Mouse (Mus musculus) MN1 (cell line): Measurements from ENCODE around the gene Psmd4.
"Not testable (repeated sequence)": the region's sequence is repeated elsewhere in the genome, so short reads cannot be mapped to it uniquely, and the experiment has no call there.

Experiments used
- DNase-seq: peaks from one replicate; pipeline ENCODE4 v3.0.0-alpha.2; 2016; ENCODE audit warnings: low spot score

The Psmd4 gene

DNA sequence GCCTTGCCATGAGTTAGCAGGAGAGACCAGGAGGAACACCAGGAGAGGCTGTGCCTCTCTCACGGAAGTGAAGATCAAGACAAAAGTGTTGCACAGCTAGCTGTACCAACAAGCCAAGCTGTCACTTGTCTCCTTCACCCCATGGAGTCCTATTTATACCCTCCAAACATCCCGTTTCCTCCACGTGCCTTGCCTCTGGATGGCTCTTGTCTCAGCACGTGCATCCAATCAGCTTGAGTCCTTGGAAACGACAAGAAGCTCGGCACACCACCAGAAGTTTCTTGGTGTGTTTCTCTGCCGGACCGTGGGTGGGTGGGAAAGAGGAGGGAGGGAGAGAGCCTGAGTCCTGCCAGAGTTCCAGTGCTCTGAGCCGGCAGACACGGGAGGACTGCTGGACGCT, 17.9 kb downstream of the Psmd4 start:
- DNase-seq, result no peak

DNA sequence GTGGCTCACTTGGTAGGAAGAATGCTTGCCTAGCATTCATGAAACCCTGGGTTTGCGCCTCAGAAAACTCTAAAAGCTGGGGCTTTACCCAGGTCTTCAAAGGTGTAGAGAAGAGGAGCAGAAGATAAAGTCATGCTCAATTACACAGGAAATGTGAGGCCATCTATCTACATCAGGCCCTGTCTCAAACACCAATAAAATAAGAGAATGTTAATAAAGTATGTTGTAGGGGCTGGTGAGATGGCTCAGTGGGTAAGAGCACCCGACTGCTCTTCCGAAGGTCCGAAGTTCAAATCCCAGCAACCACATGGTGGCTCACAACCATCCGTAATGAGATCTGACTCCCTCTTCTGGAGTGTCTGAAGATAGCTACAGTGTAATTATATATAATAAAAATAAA, 21.5 kb downstream of the Psmd4 start:
- not testable (repeated sequence) for DNase-seq

- DNase-seq, result no peak
Observed at GRCm38 (mm10) chr3:95018741-95019140, 23.7 kb downstream of the Psmd4 start.

GRCm38 (mm10) chr3:95016532-95017056, 25.8 kb downstream of the Psmd4 start:
- DNase-seq, result no peak

DNA sequence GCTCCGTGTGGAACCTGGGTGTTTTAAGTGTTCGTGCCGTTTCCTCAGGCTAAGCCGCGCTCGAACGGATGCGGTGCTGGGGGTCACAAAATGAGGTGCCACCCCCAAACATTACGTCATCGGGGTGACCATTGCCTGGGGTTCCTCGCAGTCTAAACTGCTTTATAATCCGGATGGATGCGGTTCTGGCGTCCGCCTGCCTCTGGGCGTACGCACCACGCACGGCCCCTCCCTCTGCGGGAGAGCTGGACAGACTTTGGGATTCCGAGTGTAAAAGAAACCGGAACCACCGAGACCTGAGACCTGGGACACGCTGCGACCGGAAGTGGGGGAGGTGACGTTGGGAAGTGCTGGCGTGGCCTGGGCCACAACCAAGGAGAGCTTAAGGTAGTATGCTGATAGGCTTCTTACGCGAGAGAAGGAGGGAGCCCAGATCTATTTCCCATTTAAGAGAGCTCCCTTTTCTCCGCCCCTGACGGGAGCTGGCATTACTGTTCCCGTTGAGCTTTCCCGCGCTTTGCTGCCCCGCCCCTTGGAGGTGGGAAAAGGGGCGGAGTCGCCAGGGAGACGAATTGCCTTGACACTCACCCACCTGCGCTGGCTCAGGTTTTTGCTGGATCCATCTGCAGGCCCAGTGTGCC, 26.4 kb downstream of the Psmd4 start:
- peak; percentile 92 for DNase-seq

DNA sequence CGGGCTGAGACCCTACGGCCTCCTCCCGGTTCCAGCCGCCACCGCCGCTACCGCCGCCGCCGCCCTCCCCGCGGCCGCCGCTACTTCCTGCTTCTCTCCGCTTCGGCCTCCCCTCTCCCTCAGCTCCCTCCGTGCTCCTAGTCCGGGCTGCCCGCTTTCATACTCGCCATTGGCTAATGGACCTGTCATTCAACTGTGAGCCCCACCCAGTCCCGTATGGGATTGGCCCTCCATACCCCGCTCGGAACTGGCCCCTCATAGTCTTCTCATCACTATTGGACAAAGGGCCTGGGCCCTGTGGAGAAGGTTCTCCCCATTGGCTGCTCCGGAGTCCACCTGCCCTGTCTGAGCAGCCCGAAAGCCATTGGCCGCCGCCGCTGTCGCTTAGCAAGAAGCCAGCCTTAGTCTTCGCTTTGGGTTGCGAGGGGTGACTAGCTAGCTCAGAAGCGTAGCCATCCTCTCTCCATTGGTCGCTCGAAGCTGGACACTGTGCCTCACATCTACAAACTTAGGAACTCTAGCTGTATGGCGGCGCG, 27.0 kb downstream of the Psmd4 start, which contains the start of gene Zfp687:
Gene Zfp687, minus strand, starts transcription at position 112 of the 536 bp plus-strand sequence.
- peak; percentile 99 for DNase-seq

GRCm38 (mm10) chr3:95014428-95015151, 27.8 kb downstream of the Psmd4 start:
- peak; percentile 60 for DNase-seq

GRCm38 (mm10) chr3:95013699-95014427, 28.6 kb downstream of the Psmd4 start:
- DNase-seq, result peak; percentile 30

DNA sequence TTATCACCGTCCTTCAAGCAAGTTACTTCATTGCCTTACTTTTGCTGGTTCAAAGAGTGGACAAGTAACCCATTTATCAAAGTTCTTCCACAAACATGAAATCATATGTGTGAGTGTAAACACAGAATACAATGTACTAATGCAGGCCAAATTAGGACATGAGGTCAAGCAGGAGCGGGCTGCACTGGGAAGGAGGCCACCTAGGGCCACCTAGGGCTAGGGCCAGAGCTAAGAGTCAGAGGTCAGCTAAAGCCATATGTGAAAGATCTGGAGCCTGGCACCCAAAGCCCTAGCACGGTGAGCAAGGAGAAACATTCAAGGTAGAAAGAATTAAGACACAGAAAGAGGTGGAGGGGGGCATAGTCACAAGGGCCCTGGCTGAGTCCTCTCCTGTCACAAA, 29.4 kb downstream of the Psmd4 start:
- no peak for DNase-seq

DNA sequence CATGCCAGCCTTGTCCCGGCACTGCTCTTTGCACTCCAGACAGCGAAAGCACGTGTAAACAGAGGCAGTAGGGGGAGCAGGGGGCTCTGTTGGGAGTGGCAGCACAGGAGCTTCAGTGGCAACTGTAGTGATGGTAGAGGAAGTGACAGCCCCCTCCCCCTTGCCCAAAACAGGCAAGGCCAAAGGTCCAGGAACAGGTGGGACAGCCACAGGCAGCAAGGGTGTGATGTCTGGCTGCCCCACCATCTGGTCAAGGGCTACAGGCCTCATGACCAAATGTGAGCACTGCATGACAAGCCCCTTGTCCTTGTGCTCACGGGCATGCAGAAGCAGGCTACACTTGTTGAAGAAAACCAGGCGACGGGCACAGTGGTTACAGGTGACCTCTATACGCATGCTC, 32.0 kb downstream of the Psmd4 start:
- no peak for DNase-seq

DNA sequence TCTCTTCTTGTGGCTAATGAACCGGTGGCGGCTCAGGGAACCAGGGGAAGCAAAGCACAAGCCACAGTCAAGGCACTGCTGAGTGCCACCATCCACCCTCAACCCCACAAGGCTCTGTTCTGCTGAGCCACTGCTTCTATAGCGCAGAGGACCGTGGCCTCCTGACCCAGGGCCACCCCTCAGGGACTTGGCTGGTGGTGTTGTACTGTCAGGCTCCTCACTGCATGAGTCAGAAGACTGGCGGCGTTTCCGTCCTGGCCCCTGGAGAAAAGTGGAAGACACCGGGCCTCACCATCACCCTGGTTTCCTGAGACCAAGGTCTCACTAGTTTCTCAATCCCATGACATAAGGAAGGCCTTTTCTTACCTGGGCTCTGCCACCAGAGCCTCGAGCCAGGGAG, 34.7 kb downstream of the Psmd4 start:
- no peak for DNase-seq

GRCm38 (mm10) chr3:95005651-95006050, 36.8 kb downstream of the Psmd4 start:
- DNase-seq, result no peak

DNA sequence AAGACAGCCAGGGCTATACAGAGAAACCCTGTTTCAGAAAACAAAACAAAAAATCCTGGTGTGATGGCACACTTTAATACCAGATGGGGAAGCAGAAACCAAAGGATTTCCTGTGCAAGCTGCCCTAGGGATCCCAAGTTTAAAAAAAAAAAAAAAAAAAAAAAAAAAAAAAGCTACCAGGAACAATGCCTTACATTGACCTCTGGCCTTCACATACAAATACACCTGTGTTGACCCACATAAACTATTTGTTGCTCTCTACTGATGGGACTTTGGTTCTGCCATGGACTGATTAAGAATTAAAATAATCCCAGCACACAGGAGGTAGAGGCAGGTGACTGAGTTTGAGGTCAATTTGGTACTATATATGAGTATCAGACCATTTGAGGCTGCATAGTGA, 39.1 kb downstream of the Psmd4 start:
- DNase-seq, result no peak

DNA sequence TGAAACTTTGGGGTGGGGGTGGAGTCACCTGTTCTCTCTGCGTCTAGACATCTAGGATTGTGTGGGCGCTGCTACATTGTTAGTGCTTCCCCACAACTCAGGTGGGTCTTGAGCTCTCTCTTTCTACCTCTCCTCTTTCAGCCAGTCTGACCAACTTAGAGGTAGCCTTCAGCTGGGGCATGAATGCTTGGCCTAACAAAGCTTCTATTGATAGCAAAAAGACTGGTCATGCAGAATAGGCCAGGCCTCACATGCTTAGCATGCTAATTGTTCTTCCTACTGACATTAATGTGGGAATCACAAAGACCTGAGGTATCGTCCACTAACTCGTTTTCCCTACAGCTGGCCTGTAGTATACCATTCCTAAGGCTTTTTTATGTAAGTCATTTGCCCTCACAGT, 39.8 kb downstream of the Psmd4 start:
- DNase-seq, result no peak

- DNase-seq, result peak; percentile 88
Observed at GRCm38 (mm10) chr3:94996946-94997345, 45.5 kb downstream of the Psmd4 start.

- DNase-seq, result peak; percentile 17
Observed at GRCm38 (mm10) chr3:94989159-94989761, 53.2 kb downstream of the Psmd4 start.

DNA sequence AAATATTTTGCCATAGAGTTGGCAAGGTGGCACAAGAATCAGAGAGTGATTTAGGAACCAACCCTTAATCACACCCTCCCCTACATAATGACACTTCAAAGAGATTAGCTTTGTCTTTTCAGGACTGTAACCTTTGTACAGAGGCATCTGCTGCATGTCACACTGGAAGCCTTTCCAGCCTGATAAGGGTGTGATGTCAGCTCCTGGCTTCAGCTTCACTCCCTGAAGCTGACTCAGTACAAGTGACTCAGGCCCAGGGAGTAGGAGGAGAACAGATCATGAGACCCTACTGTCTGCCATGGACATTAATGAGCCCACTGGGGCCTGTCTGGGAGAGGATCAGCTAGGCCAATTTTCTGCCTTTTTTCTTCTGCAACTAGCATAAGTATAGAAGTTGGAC, 54.8 kb downstream of the Psmd4 start:
- peak; percentile 89 for DNase-seq

GRCm38 (mm10) chr3:94985513-94985912, 56.9 kb downstream of the Psmd4 start:
- no peak for DNase-seq

DNA sequence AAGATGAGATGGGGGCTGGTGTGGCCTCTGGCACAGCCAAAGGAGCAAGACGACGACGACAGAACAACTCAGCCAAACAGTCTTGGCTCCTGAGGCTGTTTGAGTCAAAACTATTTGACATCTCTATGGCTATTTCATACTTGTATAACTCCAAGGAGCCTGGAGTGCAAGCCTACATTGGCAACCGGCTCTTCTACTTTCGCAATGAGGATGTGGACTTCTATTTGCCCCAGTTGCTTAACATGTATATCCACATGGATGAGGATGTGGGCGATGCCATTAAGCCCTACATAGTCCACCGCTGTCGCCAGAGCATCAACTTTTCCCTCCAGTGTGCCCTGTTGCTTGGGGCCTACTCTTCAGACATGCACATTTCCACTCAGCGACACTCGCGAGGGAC, 58.1 kb downstream of the Psmd4 start:
- no peak for DNase-seq
